Mouse (Mus musculus): ENCODE data around the gene Ppp3ca. TPM values are rescaled to one million over a fixed set of nuclear protein-coding genes. Genes with fewer than 3 reads are reported as not detected.

Gene Ppp3ca
- polyA plus RNA-seq, 1 experiment, result 595 TPM

- Histone ChIP-seq H3K4me1 (ENCODE audit: control insufficient read depth, insufficient read depth, low read length) (peaks cover 6% of the 10 kb centered on the region), H3K27ac (ENCODE audit: insufficient read depth, low read length) (peak overlapping the region; percentile 56; the same call in 1 of the 2 replicates), H3K4me3 (ENCODE audit: insufficient read depth, low read length) (no peak overlapping the region)
Measured at GRCm38 (mm10) chr3:136790261-136790871, 120.4 kb downstream of the Ppp3ca start.

GRCm38 (mm10) chr3:136791404-136791803 is 121.5 kb downstream of the Ppp3ca start:
- peaks cover 6% of the 10 kb centered on the region for H3K4me1 ChIP-seq (ENCODE audit: control insufficient read depth, insufficient read depth, low read length)
- no peak overlapping the region for H3K27ac ChIP-seq (ENCODE audit: insufficient read depth, low read length)
- H3K4me3 ChIP-seq (ENCODE audit: insufficient read depth, low read length), result no peak overlapping the region
- TF ChIP-seq POLR2A (IDR thresholded peaks at IDR 0.05; ENCODE audit: extremely low read depth, insufficient read depth, low read length), result no peak
- TF ChIP-seq CTCF (IDR thresholded peaks at IDR 0.05; ENCODE audit: extremely low read depth, insufficient read depth, low read length), result no peak

More at GRCm38 (mm10) chr3:136790261-136790871, 120.4 kb downstream of the Ppp3ca start:
- TF ChIP-seq POLR2A (IDR thresholded peaks at IDR 0.05; ENCODE audit: extremely low read depth, insufficient read depth, low read length) (no peak), CTCF (IDR thresholded peaks at IDR 0.05; ENCODE audit: extremely low read depth, insufficient read depth, low read length) (no peak)

- no peak overlapping the region for H3K4me3 ChIP-seq (ENCODE audit: insufficient read depth, low read length)
- H3K4me1 ChIP-seq (ENCODE audit: control insufficient read depth, insufficient read depth, low read length), result peaks cover 6% of the 10 kb centered on the region
- no peak overlapping the region for H3K27ac ChIP-seq (ENCODE audit: insufficient read depth, low read length)
- TF ChIP-seq CTCF (IDR thresholded peaks at IDR 0.05; ENCODE audit: extremely low read depth, insufficient read depth, low read length), result no peak
- TF ChIP-seq POLR2A (IDR thresholded peaks at IDR 0.05; ENCODE audit: extremely low read depth, insufficient read depth, low read length), result no peak
Measured at GRCm38 (mm10) chr3:136791946-136792345, 122.0 kb downstream of the Ppp3ca start.

GRCm38 (mm10) chr3:136793411-136793810 is 123.5 kb downstream of the Ppp3ca start:
- H3K27ac ChIP-seq (ENCODE audit: insufficient read depth, low read length), result no peak overlapping the region
- TF ChIP-seq POLR2A (IDR thresholded peaks at IDR 0.05; ENCODE audit: extremely low read depth, insufficient read depth, low read length) (no peak), CTCF (IDR thresholded peaks at IDR 0.05; ENCODE audit: extremely low read depth, insufficient read depth, low read length) (no peak)
- H3K4me1 ChIP-seq (ENCODE audit: control insufficient read depth, insufficient read depth, low read length), result peaks cover 6% of the 10 kb centered on the region
- H3K4me3 ChIP-seq (ENCODE audit: insufficient read depth, low read length), result no peak overlapping the region

GRCm38 (mm10) chr3:136794426-136795217 is 124.7 kb downstream of the Ppp3ca start:
- Histone ChIP-seq H3K4me3 (ENCODE audit: insufficient read depth, low read length) (no peak overlapping the region), H3K4me1 (ENCODE audit: control insufficient read depth, insufficient read depth, low read length) (peaks cover 6% of the 10 kb centered on the region), H3K27ac (ENCODE audit: insufficient read depth, low read length) (no peak overlapping the region)
- TF ChIP-seq POLR2A (IDR thresholded peaks at IDR 0.05; ENCODE audit: extremely low read depth, insufficient read depth, low read length), result no peak
- TF ChIP-seq CTCF (IDR thresholded peaks at IDR 0.05; ENCODE audit: extremely low read depth, insufficient read depth, low read length), result no peak

- H3K4me3 ChIP-seq (ENCODE audit: insufficient read depth, low read length), result no peak overlapping the region
- TF ChIP-seq CTCF (IDR thresholded peaks at IDR 0.05; ENCODE audit: extremely low read depth, insufficient read depth, low read length) (no peak), POLR2A (IDR thresholded peaks at IDR 0.05; ENCODE audit: extremely low read depth, insufficient read depth, low read length) (no peak)
- no peak overlapping the region for H3K27ac ChIP-seq (ENCODE audit: insufficient read depth, low read length)
Measured at GRCm38 (mm10) chr3:136798896-136799295, 129.0 kb downstream of the Ppp3ca start.

GRCm38 (mm10) chr3:136802595-136802994 is 132.7 kb downstream of the Ppp3ca start:
- Histone ChIP-seq H3K4me1 (ENCODE audit: control insufficient read depth, insufficient read depth, low read length) (no peaks in the 10 kb centered on the region; the same call in 1 of the 2 replicates), H3K4me3 (ENCODE audit: insufficient read depth, low read length) (no peak overlapping the region), H3K27ac (ENCODE audit: insufficient read depth, low read length) (no peak overlapping the region)
- TF ChIP-seq CTCF (IDR thresholded peaks at IDR 0.05; ENCODE audit: extremely low read depth, insufficient read depth, low read length) (no peak), POLR2A (IDR thresholded peaks at IDR 0.05; ENCODE audit: extremely low read depth, insufficient read depth, low read length) (no peak)

More at GRCm38 (mm10) chr3:136798896-136799295, 129.0 kb downstream of the Ppp3ca start:
- no peaks in the 10 kb centered on the region; the same call in 1 of the 2 replicates for H3K4me1 ChIP-seq (ENCODE audit: control insufficient read depth, insufficient read depth, low read length)

- no peak overlapping the region for H3K27ac ChIP-seq (ENCODE audit: insufficient read depth, low read length)
- no peaks in the 10 kb centered on the region for H3K4me1 ChIP-seq (ENCODE audit: control insufficient read depth, insufficient read depth, low read length)
- no peak overlapping the region for H3K4me3 ChIP-seq (ENCODE audit: insufficient read depth, low read length)
- TF ChIP-seq CTCF (IDR thresholded peaks at IDR 0.05; ENCODE audit: extremely low read depth, insufficient read depth, low read length) (no peak), POLR2A (IDR thresholded peaks at IDR 0.05; ENCODE audit: extremely low read depth, insufficient read depth, low read length) (no peak)
Measured at GRCm38 (mm10) chr3:136805897-136806296, 136.0 kb downstream of the Ppp3ca start.

- Histone ChIP-seq H3K4me3 (ENCODE audit: insufficient read depth, low read length) (no peak overlapping the region), H3K27ac (ENCODE audit: insufficient read depth, low read length) (no peak overlapping the region), H3K4me1 (ENCODE audit: control insufficient read depth, insufficient read depth, low read length) (no peaks in the 10 kb centered on the region; the same call in 1 of the 2 replicates)
- TF ChIP-seq POLR2A (IDR thresholded peaks at IDR 0.05; ENCODE audit: extremely low read depth, insufficient read depth, low read length) (no peak), CTCF (IDR thresholded peaks at IDR 0.05; ENCODE audit: extremely low read depth, insufficient read depth, low read length) (no peak)
Measured at GRCm38 (mm10) chr3:136810271-136810670, 140.3 kb downstream of the Ppp3ca start.
